Mouse (Mus musculus) thymus, adult 2 months (tissue): ENCODE results near the gene Fxyd6. TPM values are rescaled to one million over a fixed set of nuclear protein-coding genes. Genes with fewer than 3 reads are reported as not detected.

Source experiments
- DNase-seq: peaks from one replicate; pipeline ENCODE4 v3.0.0; 2021
- H3K27ac ChIP-seq: fragments of 200-500 bp; 2 replicates; pipeline ENCODE4 v1.5.1; 2012; ENCODE audit warnings: low read length, control low read depth; ENCODE audit not compliant: control insufficient read depth, insufficient read depth
- H3K27me3 ChIP-seq: fragments of 200-500 bp; 2 replicates; pipeline ENCODE4 v1.6.1; 2012; ENCODE audit warnings: mild to moderate bottlenecking, low read length, moderate library complexity, mixed read lengths; ENCODE audit not compliant: control insufficient read depth, insufficient read depth
- H3K36me3 ChIP-seq: fragments of 200-500 bp; 2 replicates; pipeline ENCODE4 v1.6.1; 2012; ENCODE audit warnings: mild to moderate bottlenecking, low read length, moderate library complexity; ENCODE audit not compliant: control insufficient read depth, insufficient read depth
- H3K4me1 ChIP-seq: fragments of 200-500 bp; replicated peaks from 2 replicates; pipeline ENCODE4 v1.6.1; 2012; ENCODE audit warnings: low read length; ENCODE audit not compliant: control insufficient read depth, insufficient read depth
- H3K4me3 ChIP-seq: fragments of 200-500 bp; 2 replicates; pipeline ENCODE4 v1.5.1; 2012; ENCODE audit warnings: mild to moderate bottlenecking, low read length, control low read depth, moderate library complexity; ENCODE audit not compliant: control insufficient read depth, insufficient read depth
- CTCF ChIP-seq: fragments of 200-500 bp; IDR thresholded peaks from 2 replicates; pipeline ENCODE4 v1.5.1; 2012; ENCODE audit warnings: mild to moderate bottlenecking, control low read depth, low read length, moderate library complexity, borderline replicate concordance; ENCODE audit not compliant: control insufficient read depth, poor library complexity, insufficient read depth; ENCODE audit errors: extremely low read depth
- POLR2A ChIP-seq: fragments of 200-500 bp; IDR thresholded peaks from 2 replicates; pipeline ENCODE4 v1.6.1; 2012; ENCODE audit warnings: mild to moderate bottlenecking, low read length, control low read depth, moderate library complexity; ENCODE audit not compliant: control insufficient read depth, poor library complexity, insufficient read depth; ENCODE audit errors: extremely low read depth
- WGBS: fragments of 180-500 bp; shearing (Covaris S2); methylation state at CpG from one replicate; pipeline ENCODE4 v1.1.7; 2018; 5-methylcytosine and 5-hydroxymethylcytosine counted together
- polyA plus RNA-seq: library from polyadenylated mRNA; depleted of rRNA; stranded (reverse); fragments of >200 nt; gene quantifications from 2 replicates; pipeline ENCODE4 v1.2.3, GENCODE M21; 2012; rRNA removed

Gene Fxyd6
- polyA plus RNA-seq, 1 experiment: 8.9 TPM

DNA sequence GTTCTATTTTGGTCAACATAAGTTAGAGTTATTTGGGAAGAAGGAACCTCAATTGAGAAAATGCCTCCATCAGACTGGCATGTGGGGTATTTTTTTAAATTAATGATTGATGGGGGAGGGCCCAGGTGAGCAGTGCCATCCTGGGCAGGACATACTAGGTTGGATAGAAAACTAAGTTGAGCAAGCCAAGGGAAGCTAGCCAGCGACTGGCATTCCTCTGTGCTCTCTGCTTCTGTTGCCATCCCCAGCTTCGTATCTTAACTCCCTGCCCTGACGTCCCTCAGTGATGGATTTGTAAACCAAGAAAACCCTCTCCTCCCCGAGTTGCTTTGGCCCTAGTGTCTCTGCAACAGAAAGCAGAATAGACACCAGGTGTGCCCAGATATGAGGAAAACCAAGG, 69.0 kb downstream of the Fxyd6 start:
- H3K27ac ChIP-seq: no peak overlapping the region
- TF ChIP-seq CTCF (no peak), POLR2A (no peak)
- WGBS: 80% methylated on average over 4 of the region's 4 CpGs
- no peak overlapping the region for H3K4me3 ChIP-seq
- DNase-seq: no peak
- H3K27me3 ChIP-seq: no peaks in the 10 kb centered on the region
- H3K36me3 ChIP-seq: no peaks in the 10 kb centered on the region
- peaks cover 3% of the 10 kb centered on the region for H3K4me1 ChIP-seq

GRCm38 (mm10) chr9:45440083-45440784, 70.2 kb downstream of the Fxyd6 start:
- Histone ChIP-seq H3K4me3 (no peak overlapping the region), H3K27me3 (no peaks in the 10 kb centered on the region), H3K36me3 (no peaks in the 10 kb centered on the region), H3K27ac (no peak overlapping the region), H3K4me1 (peaks cover 3% of the 10 kb centered on the region)
- 80% methylated on average over 16 of the region's 16 CpGs for WGBS
- DNase-seq: no peak
- TF ChIP-seq POLR2A: no peak
- TF ChIP-seq CTCF: no peak

GRCm38 (mm10) chr9:45444251-45444798, 74.3 kb downstream of the Fxyd6 start:
- H3K27ac ChIP-seq: no peak overlapping the region
- H3K36me3 ChIP-seq: no peaks in the 10 kb centered on the region
- TF ChIP-seq CTCF (no peak), POLR2A (no peak)
- H3K4me3 ChIP-seq: no peak overlapping the region
- no peaks in the 10 kb centered on the region for H3K27me3 ChIP-seq
- DNase-seq: no peak
- peaks cover 3% of the 10 kb centered on the region for H3K4me1 ChIP-seq
- WGBS: 74% methylated on average over 5 of the region's 5 CpGs

Other genes with a start within 250 kb of the Fxyd6 start
- 20.5 and 26.2 TPM in 2 replicates for gene Scn4b, start 231.8 kb upstream of the Fxyd6 start, polyA plus RNA-seq
- 1.7 and 4.5 TPM in 2 replicates for gene BC049352, start 188.2 kb upstream of the Fxyd6 start, polyA plus RNA-seq
- 7.4 and 16.1 TPM in 2 replicates for gene Tmprss4, start 166.1 kb upstream of the Fxyd6 start, polyA plus RNA-seq
- 23.9 and 36.8 TPM in 2 replicates for gene Il10ra, start 101.0 kb upstream of the Fxyd6 start, polyA plus RNA-seq
- gene Tmprss13, start 51.1 kb upstream of the Fxyd6 start, polyA plus RNA-seq: 0.62 and 1.2 TPM in 2 replicates
- 220 and 236 TPM in 2 replicates for gene Fxyd2, start 29.5 kb downstream of the Fxyd6 start, polyA plus RNA-seq
- 11.3 and 12.4 TPM in 2 replicates for gene Dscaml1, start 56.4 kb downstream of the Fxyd6 start, polyA plus RNA-seq